8 mouse cellular contexts compared by ENCODE assay signal in the genomic region with DNA sequence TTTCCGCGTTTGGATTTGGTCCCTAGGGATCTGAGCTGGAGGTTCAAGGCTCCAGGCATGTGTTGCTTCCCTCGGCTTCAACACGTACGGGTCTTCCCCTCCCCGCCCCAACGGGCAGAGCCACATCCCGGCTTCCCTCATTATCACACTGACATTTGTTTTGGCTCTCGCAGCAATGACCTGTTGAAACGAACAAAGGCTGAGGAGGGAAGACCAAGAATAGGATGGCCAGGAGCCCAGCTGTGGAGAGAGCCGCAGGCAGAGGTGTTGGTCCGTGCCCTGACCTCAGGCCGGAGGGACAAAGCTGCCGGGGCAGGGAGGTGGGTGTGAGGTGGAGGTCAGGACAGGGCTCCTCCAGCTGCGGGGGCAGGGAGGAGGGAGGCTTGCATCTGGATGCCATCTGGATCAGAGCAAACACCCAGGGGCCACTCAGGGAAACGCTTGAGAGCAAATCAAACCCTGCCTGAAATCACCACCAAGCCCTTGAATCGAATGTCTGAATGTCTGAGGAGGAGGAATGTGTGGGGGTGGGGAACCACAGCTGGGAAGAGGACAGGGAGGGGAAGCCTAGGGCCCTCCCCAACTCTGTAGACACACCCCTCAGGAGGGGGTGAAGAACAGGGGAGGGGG.
DNase-seq lines count a peak whose midpoint lies in the region; ATAC-seq lines count a peak whose summit lies in the region.

No protein-coding gene starts in this region.

- no peak for ATAC-seq in forebrain, embryonic 11.5 days (replicated peaks; ENCODE audit: low FRiP score)
- no peak for ATAC-seq in forebrain, embryonic 15.5 days (replicated peaks)

- H3K4me3 ChIP-seq in forebrain, embryonic 11.5 days (ENCODE audit: low read depth, low read length), result no peak overlapping the region
- H3K4me3 ChIP-seq in forebrain, embryonic 15.5 days, result no peak overlapping the region
- peak overlapping the region; percentile 13 for H3K4me3 ChIP-seq in heart, embryonic 10.5 days

- no peak overlapping the region for H3K4me2 ChIP-seq in forebrain, embryonic 11.5 days (ENCODE audit: low read depth, low read length, severe bottlenecking)
- H3K4me2 ChIP-seq in forebrain, embryonic 15.5 days (replicated peaks), result no peak overlapping the region

- H3K9me3 ChIP-seq in forebrain, embryonic 11.5 days (ENCODE audit: control insufficient read depth, low read length), result no peaks in the 10 kb centered on the region
- no peaks in the 10 kb centered on the region for H3K9me3 ChIP-seq in forebrain, embryonic 15.5 days
- H3K9me3 ChIP-seq in heart, embryonic 10.5 days, result no peaks in the 10 kb centered on the region

- WGBS in forebrain, embryonic 11.5 days, result 9% methylated on average over 17 of the region's 17 CpGs
- WGBS in forebrain, embryonic 15.5 days, result 14% methylated on average over 17 of the region's 17 CpGs
- WGBS in heart, embryonic 10.5 days, result 5% methylated on average over 17 of the region's 17 CpGs

- H3K27me3 ChIP-seq in forebrain, embryonic 11.5 days (ENCODE audit: control insufficient read depth, insufficient read depth, low read length), result peaks cover 3% of the 10 kb centered on the region
- no peaks in the 10 kb centered on the region for H3K27me3 ChIP-seq in forebrain, embryonic 15.5 days
- peaks cover 25% of the 10 kb centered on the region; the same call in 1 of the 2 replicates for H3K27me3 ChIP-seq in heart, embryonic 10.5 days (ENCODE audit: insufficient read depth, poor library complexity, severe bottlenecking)

- DNase-seq in forebrain, embryonic 11.5 days (ENCODE audit: low spot score), result peak; percentile 64
- DNase-seq in heart, embryonic 10.5 days (ENCODE audit: low spot score), result no peak
- DNase-seq in kidney, postnatal 10 days, result peak; percentile 59
- peak; percentile 61 for DNase-seq in lung, postnatal 25 days (ENCODE audit: low spot score)
- DNase-seq in left cerebral cortex, adult 9 months (ENCODE audit: low spot score in 2 of 2), result no peak
- no peak for DNase-seq in thymus, postnatal 25 days
- DNase-seq in left cerebral cortex, adult 11 months (ENCODE audit: low spot score), result no peak

- no peak overlapping the region for H3K27ac ChIP-seq in forebrain, embryonic 11.5 days (ENCODE audit: low read depth, low read length)
- no peak overlapping the region for H3K27ac ChIP-seq in forebrain, embryonic 15.5 days (replicated peaks)
- peak overlapping the region; percentile 43 for H3K27ac ChIP-seq in heart, embryonic 10.5 days

- H3K36me3 ChIP-seq in forebrain, embryonic 11.5 days (ENCODE audit: control insufficient read depth, insufficient read depth, low read length), result no peaks in the 10 kb centered on the region
- no peaks in the 10 kb centered on the region for H3K36me3 ChIP-seq in forebrain, embryonic 15.5 days
- no peaks in the 10 kb centered on the region for H3K36me3 ChIP-seq in heart, embryonic 10.5 days

- H3K9ac ChIP-seq in forebrain, embryonic 11.5 days (ENCODE audit: low read length), result no peak overlapping the region
- H3K9ac ChIP-seq in forebrain, embryonic 15.5 days (replicated peaks), result no peak overlapping the region

- H3K4me1 ChIP-seq in forebrain, embryonic 11.5 days (replicated peaks; ENCODE audit: control insufficient read depth, insufficient read depth, low read length), result peaks cover 5% of the 10 kb centered on the region; the same call in 1 of the 2 replicates
- no peaks in the 10 kb centered on the region for H3K4me1 ChIP-seq in forebrain, embryonic 15.5 days
- peaks cover 48% of the 10 kb centered on the region for H3K4me1 ChIP-seq in heart, embryonic 10.5 days

Comparison
In these comparisons a context has a peak if more than half of its experiments do, and no peak if none do; other contexts are left out.
1. DNase-seq: peak in forebrain, embryonic 11.5 days (single experiment), kidney, postnatal 10 days (single experiment) and lung, postnatal 25 days (single experiment); none in heart, embryonic 10.5 days (single experiment), left cerebral cortex, adult 9 months (0 of 2), thymus, postnatal 25 days (single experiment) and left cerebral cortex, adult 11 months (single experiment).